Mouse (Mus musculus) adrenal gland, postnatal 0 days (tissue): ENCODE measurements around the gene Erv3. TPM values are rescaled to one million over a fixed set of nuclear protein-coding genes. Genes with fewer than 3 reads are reported as not detected.

Experiments
- polyA plus RNA-seq: library from polyadenylated mRNA; unstranded; fragments of >200 nt; fragmentation: Nextera tagmentation; extraction: Ambion mirVana; gene quantifications from 2 replicates; pipeline ENCODE4 v1.2.1, GENCODE M21; 2015

Gene Erv3
- not detected in 2 replicates for polyA plus RNA-seq

GRCm38 (mm10) chr2:131859721-131860120, at the start of gene Erv3:
Gene Erv3, minus strand, starts transcription at chr2:131859747.

Other genes with a start within 250 kb of the Erv3 start
- gene Prnp, start 50.2 kb upstream of the Erv3 start, polyA plus RNA-seq, result 97.0 and 109 TPM in 2 replicates
- 0.29 TPM in 1 of 2 replicates, not detected in the other for gene Prn, start 50.2 kb upstream of the Erv3 start, polyA plus RNA-seq
- gene Prnd, start 91.1 kb upstream of the Erv3 start, polyA plus RNA-seq, result 2.9 and 4.1 TPM in 2 replicates
- gene Rassf2, start 170.5 kb upstream of the Erv3 start, polyA plus RNA-seq, result 7.7 and 13.5 TPM in 2 replicates